Mouse (Mus musculus): ENCODE measurements around the gene Dmkn. TPM values are rescaled to one million over a fixed set of nuclear protein-coding genes. Genes with fewer than 3 reads are reported as not detected.
A peak's percentile ranks its signal among the peaks of the same experiment; 100 is the strongest.

Dmkn gene
- polyA plus RNA-seq, 1 experiment: 3.1 TPM

DNA sequence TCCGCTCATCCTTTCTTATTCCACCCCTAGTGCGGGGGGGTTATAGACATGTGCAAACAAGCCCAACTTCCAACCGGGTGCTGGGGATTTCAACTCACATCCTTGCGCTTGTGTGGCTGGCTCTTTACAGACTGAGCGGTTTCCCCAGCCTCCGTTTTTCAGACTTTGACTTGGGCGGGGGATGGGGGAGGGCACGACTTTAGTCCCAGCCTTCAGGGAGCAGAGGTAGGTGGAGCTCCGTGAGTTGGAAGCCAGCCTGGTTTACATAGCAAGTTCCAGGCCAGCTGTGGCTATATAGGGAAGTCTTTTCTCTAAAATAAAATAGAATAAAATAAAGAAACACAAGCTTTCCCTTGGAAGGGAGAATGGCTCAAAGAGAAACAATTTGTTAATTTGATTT lies 28.4 kb downstream of the Dmkn start:
- TF ChIP-seq POLR2A (IDR thresholded peaks at IDR 0.05; ENCODE audit: borderline replicate concordance, control insufficient read depth, low read depth, low read length) (no peak), CTCF (IDR thresholded peaks at IDR 0.05; ENCODE audit: control insufficient read depth, insufficient read depth, low read length) (no peak)
- Histone ChIP-seq H3K4me3 (replicated peaks; ENCODE audit: control insufficient read depth, low read depth, low read length) (no peak overlapping the region), H3K4me1 (ENCODE audit: control insufficient read depth, insufficient read depth, low read length) (no peaks in the 10 kb centered on the region), H3K27ac (ENCODE audit: control insufficient read depth, insufficient read depth, low read depth, low read length, poor library complexity) (no peak overlapping the region)
- 22% methylated on average over 9 of the region's 9 CpGs for WGBS

DNA sequence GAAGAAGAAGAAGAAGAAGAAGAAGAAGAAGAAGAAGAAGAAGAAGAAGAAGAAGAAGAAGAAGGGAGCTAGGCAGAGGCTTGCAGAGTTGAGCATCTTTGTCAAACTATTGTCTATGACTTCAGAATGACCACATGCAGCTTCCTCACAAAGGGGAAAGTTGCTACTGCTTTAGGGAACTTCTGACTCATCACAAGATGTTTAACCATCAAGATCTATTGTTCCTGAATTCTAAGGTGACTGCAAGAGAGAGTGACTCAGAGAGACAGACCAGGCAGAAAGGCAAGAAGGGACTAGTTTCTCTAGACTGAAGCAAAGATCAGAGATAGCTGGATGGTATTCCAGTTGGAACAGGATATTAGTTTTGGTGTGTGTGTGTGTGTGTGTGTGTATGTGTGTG lies 31.4 kb downstream of the Dmkn start:
- no peaks in the 10 kb centered on the region for H3K4me1 ChIP-seq (ENCODE audit: control insufficient read depth, insufficient read depth, low read length)
- TF ChIP-seq CTCF (IDR thresholded peaks at IDR 0.05; ENCODE audit: control insufficient read depth, insufficient read depth, low read length) (no peak), POLR2A (IDR thresholded peaks at IDR 0.05; ENCODE audit: borderline replicate concordance, control insufficient read depth, low read depth, low read length) (no peak)
- H3K27ac ChIP-seq (ENCODE audit: control insufficient read depth, insufficient read depth, low read depth, low read length, poor library complexity): no peak overlapping the region
- H3K4me3 ChIP-seq (replicated peaks; ENCODE audit: control insufficient read depth, low read depth, low read length): no peak overlapping the region

GRCm38 (mm10) chr7:30796790-30797189 lies 33.2 kb downstream of the Dmkn start:
- Histone ChIP-seq H3K27ac (ENCODE audit: control insufficient read depth, insufficient read depth, low read depth, low read length, poor library complexity) (no peak overlapping the region), H3K4me1 (ENCODE audit: control insufficient read depth, insufficient read depth, low read length) (no peaks in the 10 kb centered on the region), H3K4me3 (replicated peaks; ENCODE audit: control insufficient read depth, low read depth, low read length) (no peak overlapping the region)
- 79% methylated on average over 1 of the region's 1 CpGs for WGBS
- TF ChIP-seq POLR2A (IDR thresholded peaks at IDR 0.05; ENCODE audit: borderline replicate concordance, control insufficient read depth, low read depth, low read length) (no peak), CTCF (IDR thresholded peaks at IDR 0.05; ENCODE audit: control insufficient read depth, insufficient read depth, low read length) (no peak)

DNA sequence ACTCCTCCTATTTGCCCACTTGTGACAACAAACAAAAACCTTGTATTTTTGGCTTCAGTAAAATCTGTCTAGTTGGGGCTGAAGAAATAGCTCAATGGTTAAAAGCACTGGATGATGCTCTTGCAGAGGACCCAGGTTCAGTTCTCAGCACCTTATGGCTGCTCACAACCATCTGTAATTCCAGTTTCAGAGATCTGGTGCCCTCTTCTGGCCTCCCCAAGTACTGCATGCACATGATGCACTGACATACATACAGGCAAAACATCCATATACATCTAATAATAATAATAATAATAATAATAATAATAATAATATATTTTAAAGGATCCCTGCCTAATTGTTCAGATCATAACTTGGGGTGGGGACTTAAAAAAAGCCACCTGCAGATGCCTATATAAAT lies 37.1 kb downstream of the Dmkn start:
- no peak overlapping the region for H3K4me3 ChIP-seq (replicated peaks; ENCODE audit: control insufficient read depth, low read depth, low read length)
- no peaks in the 10 kb centered on the region for H3K4me1 ChIP-seq (ENCODE audit: control insufficient read depth, insufficient read depth, low read length)
- no peak overlapping the region for H3K27ac ChIP-seq (ENCODE audit: control insufficient read depth, insufficient read depth, low read depth, low read length, poor library complexity)
- TF ChIP-seq CTCF (IDR thresholded peaks at IDR 0.05; ENCODE audit: control insufficient read depth, insufficient read depth, low read length) (no peak), POLR2A (IDR thresholded peaks at IDR 0.05; ENCODE audit: borderline replicate concordance, control insufficient read depth, low read depth, low read length) (no peak)

- no peak for TF ChIP-seq CTCF (IDR thresholded peaks at IDR 0.05; ENCODE audit: control insufficient read depth, insufficient read depth, low read length)
- no peak for TF ChIP-seq POLR2A (IDR thresholded peaks at IDR 0.05; ENCODE audit: borderline replicate concordance, control insufficient read depth, low read depth, low read length)
- no peaks in the 10 kb centered on the region for H3K4me1 ChIP-seq (ENCODE audit: control insufficient read depth, insufficient read depth, low read length)
- H3K27ac ChIP-seq (ENCODE audit: control insufficient read depth, insufficient read depth, low read depth, low read length, poor library complexity): no peak overlapping the region
- no peak overlapping the region for H3K4me3 ChIP-seq (replicated peaks; ENCODE audit: control insufficient read depth, low read depth, low read length)
- WGBS: 91% methylated on average over 3 of the region's 3 CpGs
These were observed 39.7 kb downstream of the Dmkn start for GRCm38 (mm10) chr7:30803256-30803655.

DNA sequence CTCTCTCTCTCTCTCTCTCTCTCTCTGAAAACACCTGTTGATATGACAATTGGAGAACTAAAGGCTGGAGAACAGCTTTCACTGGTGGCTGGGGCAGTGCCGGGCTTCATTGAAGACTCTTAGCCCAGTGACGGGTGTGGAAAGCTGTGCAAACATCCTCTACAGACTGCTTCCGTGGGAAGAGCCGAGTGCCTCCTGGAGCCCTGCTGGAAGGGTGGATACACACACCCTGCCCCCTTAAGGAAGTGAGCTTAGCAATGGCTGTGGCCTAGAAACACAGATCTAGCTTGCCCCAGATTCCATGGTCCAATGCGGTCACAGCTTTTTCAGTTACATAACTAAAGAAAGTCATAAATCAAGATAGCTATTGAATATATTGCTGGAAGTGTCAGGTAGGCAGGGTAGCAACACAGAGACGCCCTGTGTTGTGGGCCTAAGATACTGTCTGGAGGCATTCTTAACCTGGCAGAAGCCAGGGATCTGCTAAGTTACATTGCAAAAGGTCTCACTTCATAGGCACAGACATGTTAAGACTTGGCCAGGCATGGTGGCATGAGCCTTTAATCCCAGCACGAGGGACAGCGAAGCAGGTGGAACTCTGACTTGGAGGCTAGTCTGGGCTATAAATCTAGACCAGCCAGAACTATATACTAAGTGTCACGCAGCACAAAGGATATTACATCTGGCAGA lies 40.6 kb downstream of the Dmkn start:
- 75% methylated on average over 9 of the region's 9 CpGs for WGBS
- Histone ChIP-seq H3K4me1 (ENCODE audit: control insufficient read depth, insufficient read depth, low read length) (no peaks in the 10 kb centered on the region), H3K4me3 (replicated peaks; ENCODE audit: control insufficient read depth, low read depth, low read length) (no peak overlapping the region), H3K27ac (ENCODE audit: control insufficient read depth, insufficient read depth, low read depth, low read length, poor library complexity) (no peak overlapping the region)
- TF ChIP-seq POLR2A (IDR thresholded peaks at IDR 0.05; ENCODE audit: borderline replicate concordance, control insufficient read depth, low read depth, low read length): no peak
- TF ChIP-seq CTCF (IDR thresholded peaks at IDR 0.05; ENCODE audit: control insufficient read depth, insufficient read depth, low read length): no peak

- H3K4me3 ChIP-seq (replicated peaks; ENCODE audit: control insufficient read depth, low read depth, low read length): no peak overlapping the region
- no peak overlapping the region for H3K27ac ChIP-seq (ENCODE audit: control insufficient read depth, insufficient read depth, low read depth, low read length, poor library complexity)
- H3K4me1 ChIP-seq (ENCODE audit: control insufficient read depth, insufficient read depth, low read length): no peaks in the 10 kb centered on the region
- TF ChIP-seq POLR2A (IDR thresholded peaks at IDR 0.05; ENCODE audit: borderline replicate concordance, control insufficient read depth, low read depth, low read length) (no peak), CTCF (IDR thresholded peaks at IDR 0.05; ENCODE audit: control insufficient read depth, insufficient read depth, low read length) (peak; percentile 85)
- WGBS: 38% methylated on average over 6 of the region's 6 CpGs
These were observed 42.4 kb downstream of the Dmkn start for GRCm38 (mm10) chr7:30805924-30806323.

DNA sequence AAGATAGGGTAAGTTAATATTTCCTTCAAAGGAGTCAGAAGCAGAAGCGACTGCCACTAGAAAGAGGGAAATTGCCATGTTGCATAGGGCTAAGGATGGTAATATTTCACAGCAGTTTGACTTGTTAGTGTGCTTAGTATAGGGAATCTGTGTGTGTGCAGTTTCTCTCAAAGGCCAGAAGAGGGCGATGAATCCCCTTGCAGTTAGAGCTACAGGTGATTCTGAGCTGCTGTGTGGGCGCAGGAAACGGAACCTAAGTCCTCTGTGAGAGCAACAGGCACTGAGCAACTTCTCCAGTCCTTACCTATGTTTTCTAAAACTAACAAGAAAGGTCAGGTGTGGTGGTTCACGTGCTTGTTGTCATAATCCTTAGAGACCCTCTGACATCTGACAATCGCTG lies 46.8 kb downstream of the Dmkn start:
- H3K27ac ChIP-seq (ENCODE audit: control insufficient read depth, insufficient read depth, low read depth, low read length, poor library complexity): no peak overlapping the region
- whole genome bisulfite sequencing: 65% methylated on average over 6 of the region's 6 CpGs
- TF ChIP-seq POLR2A (IDR thresholded peaks at IDR 0.05; ENCODE audit: borderline replicate concordance, control insufficient read depth, low read depth, low read length): no peak
- TF ChIP-seq CTCF (IDR thresholded peaks at IDR 0.05; ENCODE audit: control insufficient read depth, insufficient read depth, low read length): peak; percentile 55
- H3K4me1 ChIP-seq (ENCODE audit: control insufficient read depth, insufficient read depth, low read length): peaks cover 3% of the 10 kb centered on the region; the same call in 1 of the 2 replicates
- H3K4me3 ChIP-seq (replicated peaks; ENCODE audit: control insufficient read depth, low read depth, low read length): no peak overlapping the region
